Mouse (Mus musculus) B cell, adult (primary cell): Measurements from ENCODE around the gene B9d2. TPM values are rescaled to one million over a fixed set of nuclear protein-coding genes. Genes with fewer than 3 reads are reported as not detected.

Experiments used
- total RNA-seq: library from RNA; stranded (reverse); gene quantifications from 4 replicates; pipeline ENCODE4 v1.2.4, GENCODE M21; 2023; ENCODE audit not compliant: inconsistent age

Gene B9d2
- 46.0 to 59.8 TPM (median 49.8 TPM) in 4 replicates for total RNA-seq

GRCm38 (mm10) chr7:25680514-25681258 lies at the start of gene B9d2:
Gene B9d2 (plus strand): TSS chr7:25680780.

DNA sequence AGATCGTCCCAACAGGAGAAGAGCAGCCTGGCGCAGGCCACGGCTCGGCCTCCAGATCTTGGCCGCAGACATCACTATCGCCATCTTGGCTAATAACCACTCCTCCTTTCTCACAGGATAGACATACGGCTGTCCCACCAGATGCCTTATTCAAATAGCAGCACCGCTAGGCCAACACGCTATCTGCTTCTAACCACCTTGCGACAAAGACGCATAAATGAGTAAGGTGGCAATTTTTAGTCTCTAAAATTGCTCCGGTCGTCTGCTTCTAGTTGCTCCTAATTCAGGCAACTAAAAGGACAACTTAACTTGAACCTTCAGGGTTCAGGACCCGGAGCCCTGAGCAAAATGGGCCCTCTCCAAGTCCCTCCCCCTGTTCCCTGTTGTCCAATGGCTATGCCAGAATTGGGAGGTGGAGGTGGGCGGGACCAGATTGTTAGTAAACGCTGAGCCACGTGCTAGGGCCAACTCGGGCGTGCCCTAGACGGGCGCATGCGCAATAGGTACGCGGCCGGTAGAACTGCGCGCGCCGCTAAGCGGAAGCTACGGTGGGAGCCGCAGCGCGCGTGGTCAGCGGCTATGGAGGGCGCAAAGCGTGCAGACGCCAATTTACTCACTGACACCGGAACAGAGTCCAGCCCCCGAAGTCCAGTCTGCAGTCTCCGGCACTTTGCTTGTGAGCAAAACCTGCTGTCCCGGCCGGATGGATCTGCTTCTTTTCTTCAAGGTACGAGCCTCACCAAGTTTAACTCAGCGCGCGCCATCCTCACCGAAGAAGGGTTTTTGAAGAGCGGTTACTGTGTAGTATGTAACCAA lies 21.7 kb upstream of the B9d2 start, which contains the start of the genes Bckdha and Exosc5:
Bckdha (minus strand) TSS at position 325 of the 816 bp plus-strand sequence.
Exosc5 (plus strand) TSS at position 508 of the 816 bp plus-strand sequence.

GRCm38 (mm10) chr7:25674719-25675300 lies 5.8 kb upstream of the B9d2 start, which contains the start of gene Tmem91:
Gene Tmem91 (minus strand): TSS chr7:25675166.

DNA sequence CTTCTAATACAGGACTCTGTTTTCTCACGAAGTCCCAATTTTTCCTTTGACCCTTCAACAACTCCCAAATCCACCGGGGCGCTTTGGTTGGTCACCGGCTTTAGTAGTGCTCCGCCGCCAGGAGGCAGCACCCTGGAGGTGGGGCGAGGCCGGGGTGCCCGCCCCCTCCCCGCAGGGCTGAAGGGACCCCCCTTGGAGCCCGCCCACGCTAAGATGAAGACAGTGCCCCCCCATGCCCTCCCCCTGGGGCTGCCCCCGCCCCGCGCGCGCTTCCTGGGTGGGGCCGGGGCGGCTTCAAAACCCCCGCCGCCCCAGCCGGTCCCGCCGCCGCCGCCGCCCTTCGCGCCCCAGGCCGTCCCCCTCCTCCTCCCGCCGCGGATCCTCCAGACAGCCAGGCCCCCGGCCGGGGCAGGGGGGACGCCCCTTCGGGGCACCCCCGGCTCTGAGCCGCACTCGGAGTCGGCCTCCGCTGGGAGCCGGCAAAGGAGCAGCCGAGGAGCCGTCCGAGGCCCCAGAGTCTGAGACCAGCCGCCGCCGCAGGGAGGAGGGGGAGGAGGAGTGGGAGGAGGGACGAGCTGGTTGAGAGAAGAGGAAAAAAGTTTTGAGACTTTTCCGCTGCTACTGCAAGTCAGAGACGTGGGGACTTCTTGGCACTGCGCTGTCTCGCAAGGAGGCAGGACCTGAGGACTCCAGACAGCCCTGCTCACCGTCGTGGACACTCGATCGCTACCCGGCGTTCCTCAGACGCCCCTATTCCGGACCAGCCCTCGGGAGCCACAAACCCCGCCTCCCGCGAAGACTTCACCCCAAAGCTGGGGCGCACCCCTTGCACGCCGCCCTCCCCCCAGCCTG lies 6.3 kb downstream of the B9d2 start, which contains the start of gene Tgfb1:
Tgfb1 (plus strand) TSS at position 323 of the 852 bp plus-strand sequence.

DNA sequence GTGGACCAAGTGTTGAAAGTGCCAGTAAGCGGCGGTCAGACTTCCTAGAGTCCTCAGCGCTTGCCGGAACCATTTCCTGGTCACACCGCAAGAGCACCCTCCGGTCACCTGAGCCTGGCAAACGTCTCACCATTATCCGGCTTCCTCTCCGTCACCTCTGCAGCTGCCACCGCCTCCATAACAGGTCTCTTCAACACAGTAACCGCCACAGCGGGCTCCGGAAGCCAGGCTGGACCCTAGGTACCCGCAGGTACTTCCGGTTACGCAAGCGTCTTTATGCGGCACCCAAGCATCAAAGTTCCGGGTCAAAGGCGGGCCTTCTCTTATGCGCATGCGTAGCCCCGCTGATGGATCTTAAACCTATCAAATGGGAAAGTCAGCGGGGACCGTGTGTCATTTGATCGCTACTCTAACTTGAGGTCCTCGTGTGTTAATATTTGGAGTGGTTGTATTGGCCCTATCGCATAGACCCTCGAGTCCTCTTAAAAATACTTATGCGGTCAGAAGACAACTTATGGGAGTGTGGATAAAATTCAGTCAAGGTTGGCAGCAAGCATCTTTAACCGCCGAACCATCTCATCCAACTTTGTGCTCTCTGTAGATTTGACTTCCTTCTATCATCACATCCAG lies 38.3 kb downstream of the B9d2 start, which contains the start of gene Ccdc97:
Ccdc97 (minus strand) TSS at position 301 of the 630 bp plus-strand sequence.

Other genes starting within 250 kb of the B9d2 start
- 43.2 to 52.4 TPM (median 46.4 TPM) in 4 replicates for gene Ceacam1, start 203.2 kb upstream of the B9d2 start, total RNA-seq
- 7.9 to 11.4 TPM (median 9.8 TPM) in 4 replicates for gene Ceacam2, start 140.9 kb upstream of the B9d2 start, total RNA-seq
- not detected in 4 replicates for gene Erich4, start 64.9 kb upstream of the B9d2 start, total RNA-seq
- gene Dmac2, start 61.4 kb upstream of the B9d2 start, total RNA-seq: 82.5 to 103 TPM (median 91.1 TPM) in 4 replicates
- gene B3gnt8, start 54.1 kb upstream of the B9d2 start, total RNA-seq: 27.3 to 36.9 TPM (median 29.9 TPM) in 4 replicates
- gene Bckdha, start 21.8 kb upstream of the B9d2 start, total RNA-seq: 42.0 to 56.3 TPM (median 46.7 TPM) in 4 replicates
- 66.2 to 79.2 TPM (median 73.4 TPM) in 4 replicates for gene Exosc5, start 21.6 kb upstream of the B9d2 start, total RNA-seq
- 0.93 TPM in 1 of 4 replicates, not detected in the others for gene Tmem91, start 5.6 kb upstream of the B9d2 start, total RNA-seq
- 286 to 300 TPM (median 298 TPM) in 4 replicates for gene Tgfb1, start 6.2 kb downstream of the B9d2 start, total RNA-seq
- gene Ccdc97, start 38.3 kb downstream of the B9d2 start, total RNA-seq: 93.9 to 102 TPM (median 97.4 TPM) in 4 replicates
- 215 to 225 TPM (median 221 TPM) in 4 replicates for gene Hnrnpul1, start 74.0 kb downstream of the B9d2 start, total RNA-seq
- 4.9 to 14.0 TPM (median 10.4 TPM) in 4 replicates for gene Axl, start 107.9 kb downstream of the B9d2 start, total RNA-seq
- 0.19 TPM in 1 of 4 replicates, not detected in the others for gene Cyp2s1, start 136.1 kb downstream of the B9d2 start, total RNA-seq
- gene Cyp2b10, start 216.8 kb downstream of the B9d2 start, total RNA-seq: not detected in 4 replicates